Mouse (Mus musculus): ENCODE measurements at regions not wholly inside any gene's neighbourhood (a gene's known extent, or its start where the extent isn't known, plus 50 kb on each side); places are given as distances from the start of the nearest gene placed in this dataset.

GRCm38 (mm10) chr4:69824903-69825268 lies 585.4 kb downstream of the Cdk5rap2 start:
- Histone ChIP-seq H3K27ac (ENCODE audit: insufficient read depth, low read depth, low read length, poor library complexity, severe bottlenecking) (no peak overlapping the region), H3K36me3 (ENCODE audit: control insufficient read depth, insufficient read depth, low read length, poor library complexity, severe bottlenecking) (no peaks in the 10 kb centered on the region), H3K9me3 (ENCODE audit: control insufficient read depth, insufficient read depth, low read depth, low read length) (no peaks in the 10 kb centered on the region), H3K9ac (ENCODE audit: insufficient read depth, low read depth, low read length, poor library complexity, severe bottlenecking) (no peak overlapping the region), H3K4me1 (ENCODE audit: control insufficient read depth in 2 of 2, insufficient read depth in 2 of 2, low read length in 2 of 2, poor library complexity in 1 of 2) (no peaks in the 10 kb centered on the region), H3K4me3 (ENCODE audit: insufficient read depth in 1 of 2, low read depth in 1 of 2, low read length in 2 of 2, poor library complexity in 1 of 2, severe bottlenecking in 1 of 2) (no peak overlapping the region)
- in situ Hi-C loops (cut with MboI; ENCODE audit: low sequenced_read_pairs in 2 of 2, unreplicated experiment in 2 of 2), result no loop called here
- TF ChIP-seq ZNF384 (IDR thresholded peaks at IDR 0.05; ENCODE audit: low read depth, low read length) (no peak), ZC3H11A (IDR thresholded peaks at IDR 0.05; ENCODE audit: borderline replicate concordance, low read depth, low read length) (no peak), HCFC1 (IDR thresholded peaks at IDR 0.05; ENCODE audit: borderline replicate concordance, insufficient read depth, low read length) (no peak), MAFK (IDR thresholded peaks at IDR 0.05; ENCODE audit: insufficient read depth, low read depth, low read length) (no peak), CHD2 (IDR thresholded peaks at IDR 0.05; ENCODE audit: low read depth, low read length) (no peak)
- DNase-seq (ENCODE audit: low read depth, low spot score), result no peak

GRCm38 (mm10) chr4:69824215-69824902 lies 585.9 kb downstream of the Cdk5rap2 start:
- no peaks in the 10 kb centered on the region for H3K4me1 ChIP-seq (ENCODE audit: control insufficient read depth in 2 of 2, insufficient read depth in 2 of 2, low read length in 2 of 2, poor library complexity in 1 of 2)
- H3K9me3 ChIP-seq (ENCODE audit: control insufficient read depth, insufficient read depth, low read depth, low read length), result no peaks in the 10 kb centered on the region
- no peaks in the 10 kb centered on the region for H3K36me3 ChIP-seq (ENCODE audit: control insufficient read depth, insufficient read depth, low read length, poor library complexity, severe bottlenecking)
- H3K4me3 ChIP-seq (ENCODE audit: insufficient read depth in 1 of 2, low read depth in 1 of 2, low read length in 2 of 2, poor library complexity in 1 of 2, severe bottlenecking in 1 of 2), result no peak overlapping the region
- TF ChIP-seq MAFK (IDR thresholded peaks at IDR 0.05; ENCODE audit: insufficient read depth, low read depth, low read length) (no peak), ZNF384 (IDR thresholded peaks at IDR 0.05; ENCODE audit: low read depth, low read length) (no peak), ZC3H11A (IDR thresholded peaks at IDR 0.05; ENCODE audit: borderline replicate concordance, low read depth, low read length) (no peak), CHD2 (IDR thresholded peaks at IDR 0.05; ENCODE audit: low read depth, low read length) (no peak), HCFC1 (IDR thresholded peaks at IDR 0.05; ENCODE audit: borderline replicate concordance, insufficient read depth, low read length) (no peak)
- no peak for DNase-seq (ENCODE audit: low read depth, low spot score)
- H3K9ac ChIP-seq (ENCODE audit: insufficient read depth, low read depth, low read length, poor library complexity, severe bottlenecking), result no peak overlapping the region
- no peak overlapping the region for H3K27ac ChIP-seq (ENCODE audit: insufficient read depth, low read depth, low read length, poor library complexity, severe bottlenecking)
- in situ Hi-C loops (cut with MboI; ENCODE audit: low sequenced_read_pairs in 2 of 2, unreplicated experiment in 2 of 2), result no loop called here

GRCm38 (mm10) chr4:69823311-69823940 lies 586.8 kb downstream of the Cdk5rap2 start:
- Histone ChIP-seq H3K4me3 (ENCODE audit: insufficient read depth in 1 of 2, low read depth in 1 of 2, low read length in 2 of 2, poor library complexity in 1 of 2, severe bottlenecking in 1 of 2) (no peak overlapping the region), H3K9ac (ENCODE audit: insufficient read depth, low read depth, low read length, poor library complexity, severe bottlenecking) (no peak overlapping the region), H3K4me1 (ENCODE audit: control insufficient read depth in 2 of 2, insufficient read depth in 2 of 2, low read length in 2 of 2, poor library complexity in 1 of 2) (no peaks in the 10 kb centered on the region), H3K9me3 (ENCODE audit: control insufficient read depth, insufficient read depth, low read depth, low read length) (no peaks in the 10 kb centered on the region), H3K27ac (ENCODE audit: insufficient read depth, low read depth, low read length, poor library complexity, severe bottlenecking) (no peak overlapping the region), H3K36me3 (ENCODE audit: control insufficient read depth, insufficient read depth, low read length, poor library complexity, severe bottlenecking) (no peaks in the 10 kb centered on the region)
- no peak for DNase-seq (ENCODE audit: low read depth, low spot score)
- in situ Hi-C loops (cut with MboI; ENCODE audit: low sequenced_read_pairs in 2 of 2, unreplicated experiment in 2 of 2), result no loop called here
- TF ChIP-seq MAFK (IDR thresholded peaks at IDR 0.05; ENCODE audit: insufficient read depth, low read depth, low read length) (no peak), ZNF384 (IDR thresholded peaks at IDR 0.05; ENCODE audit: low read depth, low read length) (no peak), CHD2 (IDR thresholded peaks at IDR 0.05; ENCODE audit: low read depth, low read length) (no peak), ZC3H11A (IDR thresholded peaks at IDR 0.05; ENCODE audit: borderline replicate concordance, low read depth, low read length) (no peak), HCFC1 (IDR thresholded peaks at IDR 0.05; ENCODE audit: borderline replicate concordance, insufficient read depth, low read length) (no peak)

- in situ Hi-C loops (cut with MboI; ENCODE audit: low sequenced_read_pairs in 2 of 2, unreplicated experiment in 2 of 2), result no loop called here
- Histone ChIP-seq H3K4me1 (ENCODE audit: control insufficient read depth in 2 of 2, insufficient read depth in 2 of 2, low read length in 2 of 2, poor library complexity in 1 of 2) (no peaks in the 10 kb centered on the region), H3K36me3 (ENCODE audit: control insufficient read depth, insufficient read depth, low read length, poor library complexity, severe bottlenecking) (no peaks in the 10 kb centered on the region), H3K4me3 (ENCODE audit: insufficient read depth in 1 of 2, low read depth in 1 of 2, low read length in 2 of 2, poor library complexity in 1 of 2, severe bottlenecking in 1 of 2) (no peak overlapping the region), H3K27ac (ENCODE audit: insufficient read depth, low read depth, low read length, poor library complexity, severe bottlenecking) (no peak overlapping the region), H3K9ac (ENCODE audit: insufficient read depth, low read depth, low read length, poor library complexity, severe bottlenecking) (no peak overlapping the region), H3K9me3 (ENCODE audit: control insufficient read depth, insufficient read depth, low read depth, low read length) (no peaks in the 10 kb centered on the region)
- TF ChIP-seq ZC3H11A (IDR thresholded peaks at IDR 0.05; ENCODE audit: borderline replicate concordance, low read depth, low read length), result no peak
- TF ChIP-seq MAFK (IDR thresholded peaks at IDR 0.05; ENCODE audit: insufficient read depth, low read depth, low read length), result no peak
- no peak for TF ChIP-seq CHD2 (IDR thresholded peaks at IDR 0.05; ENCODE audit: low read depth, low read length)
- TF ChIP-seq HCFC1 (IDR thresholded peaks at IDR 0.05; ENCODE audit: borderline replicate concordance, insufficient read depth, low read length), result no peak
- TF ChIP-seq ZNF384 (IDR thresholded peaks at IDR 0.05; ENCODE audit: low read depth, low read length), result no peak
- no peak for DNase-seq (ENCODE audit: low read depth, low spot score)
These were observed 591.4 kb downstream of the Cdk5rap2 start for GRCm38 (mm10) chr4:69818885-69819284.

Measured in ES-E14 (cell line).